Mouse (Mus musculus): ENCODE data around the gene Ctc1.

DNA sequence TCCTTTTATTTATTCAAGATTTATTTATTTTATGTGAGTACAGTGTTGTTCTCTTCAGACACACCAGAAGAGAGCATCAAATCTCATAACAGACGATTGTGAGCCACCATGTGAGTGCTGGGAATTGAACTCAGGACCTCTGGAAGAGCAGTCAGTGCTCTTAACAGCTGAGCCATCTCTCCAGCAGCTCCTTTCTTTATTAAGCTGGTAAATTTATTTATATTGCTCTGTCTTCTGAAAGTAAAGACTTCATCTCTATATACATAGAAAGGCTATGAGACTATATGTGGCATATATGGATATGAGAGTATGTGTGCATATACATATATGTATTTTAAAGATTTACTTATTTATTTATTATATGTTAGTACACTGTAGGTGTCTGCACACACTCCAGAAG lies 6.2 kb upstream of the Ctc1 start:
- TF ChIP-seq CTCF (IDR thresholded peaks at IDR 0.05; ENCODE audit: low read depth) (no peak), EP300 (IDR thresholded peaks at IDR 0.05; ENCODE audit: low read depth) (no peak)
